ENCODE assay signal across 12 mouse cellular contexts in genomic region chr11:69635471-69635870, GRCm38 (mm10). TPM values are rescaled to one million over a fixed set of nuclear protein-coding genes. Genes with fewer than 3 reads are reported as not detected.
DNase-seq lines count a peak whose midpoint lies in the region; ATAC-seq lines count a peak whose summit lies in the region.
"Had no signal": no experiment of that assay in that cellular context is flagged by ENCODE, and none has a peak within 500 bp of the region (broad histone marks: within the 10 kb centered on the region; RNA-seq: fewer than 3 reads in every experiment).

No protein-coding gene starts in this region.

- no peak overlapping the region for H3K27ac ChIP-seq in limb, embryonic 12.5 days
- H3K27ac ChIP-seq in limb, embryonic 10.5 days = no peak overlapping the region
- no peak overlapping the region for H3K27ac ChIP-seq in embryonic facial prominence, embryonic 10.5 days (replicated peaks)
- H3K27ac ChIP-seq in forebrain, embryonic 13.5 days = no peak overlapping the region
- no peak overlapping the region for H3K27ac ChIP-seq in liver, embryonic 15.5 days (replicated peaks)

- H3K4me2 ChIP-seq in limb, embryonic 12.5 days = peak overlapping the region; percentile 83
- H3K4me2 ChIP-seq in forebrain, embryonic 13.5 days = peak overlapping the region; percentile 71
- H3K4me2 ChIP-seq in liver, embryonic 15.5 days = peak overlapping the region; percentile 76; the same call in 1 of the 2 replicates

- H3K9ac ChIP-seq in limb, embryonic 12.5 days (replicated peaks) = no peak overlapping the region
- 0 out of 2 replicates have a peak overlapping the region, but pooled peaks have one; percentile 98 for H3K9ac ChIP-seq in forebrain, embryonic 13.5 days
- H3K9ac ChIP-seq in liver, embryonic 15.5 days = no peak overlapping the region

- H3K27me3 ChIP-seq in limb, embryonic 12.5 days = no peaks in the 10 kb centered on the region
- no peaks in the 10 kb centered on the region for H3K27me3 ChIP-seq in limb, embryonic 10.5 days (ENCODE audit: low read depth, poor library complexity, severe bottlenecking)
- H3K27me3 ChIP-seq in embryonic facial prominence, embryonic 10.5 days (replicated peaks; ENCODE audit: low read depth, poor library complexity, severe bottlenecking) = no peaks in the 10 kb centered on the region
- H3K27me3 ChIP-seq in forebrain, embryonic 13.5 days = no peaks in the 10 kb centered on the region
- H3K27me3 ChIP-seq in liver, embryonic 15.5 days = no peaks in the 10 kb centered on the region

- H3K4me3 ChIP-seq in limb, embryonic 12.5 days (replicated peaks) = no peak overlapping the region
- H3K4me3 ChIP-seq in limb, embryonic 10.5 days = no peak overlapping the region
- peak overlapping the region; percentile 21; the same call in 1 of the 2 replicates for H3K4me3 ChIP-seq in embryonic facial prominence, embryonic 10.5 days
- peak overlapping the region; percentile 79; the same call in 1 of the 2 replicates for H3K4me3 ChIP-seq in forebrain, embryonic 13.5 days
- H3K4me3 ChIP-seq in liver, embryonic 15.5 days (replicated peaks) = 0 out of 2 replicates have a peak overlapping the region, but pooled peaks have one; percentile 1

- H3K9me3 ChIP-seq in limb, embryonic 12.5 days = no peaks in the 10 kb centered on the region
- H3K9me3 ChIP-seq in limb, embryonic 10.5 days (replicated peaks) = no peaks in the 10 kb centered on the region
- no peaks in the 10 kb centered on the region for H3K9me3 ChIP-seq in embryonic facial prominence, embryonic 10.5 days
- no peaks in the 10 kb centered on the region for H3K9me3 ChIP-seq in forebrain, embryonic 13.5 days (replicated peaks)
- H3K9me3 ChIP-seq in liver, embryonic 15.5 days (replicated peaks) = no peaks in the 10 kb centered on the region

- H3K4me1 ChIP-seq in limb, embryonic 12.5 days (replicated peaks) = peaks cover 22% of the 10 kb centered on the region
- peaks cover 27% of the 10 kb centered on the region for H3K4me1 ChIP-seq in limb, embryonic 10.5 days
- H3K4me1 ChIP-seq in embryonic facial prominence, embryonic 10.5 days = peaks cover 28% of the 10 kb centered on the region
- peaks cover 33% of the 10 kb centered on the region for H3K4me1 ChIP-seq in forebrain, embryonic 13.5 days
- peaks cover 39% of the 10 kb centered on the region for H3K4me1 ChIP-seq in liver, embryonic 15.5 days (replicated peaks)

- no peak for DNase-seq in limb, embryonic 10.5 days (ENCODE audit: low spot score)
- no peak for DNase-seq in embryonic facial prominence, embryonic 10.5 days (ENCODE audit: low spot score)
- no peak for DNase-seq in right cerebral cortex, postnatal 25 days
- no peak for DNase-seq in layer of hippocampus, postnatal 36 days
- DNase-seq: layer of hippocampus, adult 9-11 months; lung, adult 18-20 months had no signal

- WGBS in limb, embryonic 12.5 days = 87% methylated on average over 3 of the region's 3 CpGs
- 98% methylated on average over 3 of the region's 3 CpGs for WGBS in limb, embryonic 10.5 days
- WGBS in embryonic facial prominence, embryonic 10.5 days = 94% methylated on average over 3 of the region's 3 CpGs
- WGBS in forebrain, embryonic 13.5 days = 86% methylated on average over 3 of the region's 3 CpGs
- WGBS in liver, embryonic 15.5 days (ENCODE audit: insufficient replicate concordance) = 79% methylated on average over 3 of the region's 3 CpGs

- H3K36me3 ChIP-seq in limb, embryonic 12.5 days = peaks cover 41% of the 10 kb centered on the region
- peaks cover 55% of the 10 kb centered on the region for H3K36me3 ChIP-seq in limb, embryonic 10.5 days
- H3K36me3 ChIP-seq in embryonic facial prominence, embryonic 10.5 days (replicated peaks) = peaks cover 62% of the 10 kb centered on the region
- peaks cover 26% of the 10 kb centered on the region for H3K36me3 ChIP-seq in forebrain, embryonic 13.5 days (ENCODE audit: poor library complexity, severe bottlenecking)
- H3K36me3 ChIP-seq in liver, embryonic 15.5 days (replicated peaks) = peaks cover 35% of the 10 kb centered on the region

- ATAC-seq in limb, embryonic 12.5 days (ENCODE audit: insufficient number of reproducible peaks, insufficient read depth, low FRiP score, low TSS enrichment, low read depth) = no peak
- no peak for ATAC-seq in forebrain, embryonic 13.5 days
- ATAC-seq in liver, embryonic 15.5 days (ENCODE audit: insufficient read depth) = no peak

RNA-seq across cellular contexts. Expression of gene Fxr2, which starts 2.7 kb away (rescaled TPM):
- polyA plus RNA-seq in limb, embryonic 12.5 days (2016; fragmentation: Nextera tagmentation; extraction: Ambion mirVana) = 56.0 and 63.9 TPM in 2 replicates
- polyA plus RNA-seq in limb, embryonic 10.5 days (2016; fragmentation: Nextera tagmentation; extraction: Ambion mirVana) = 45.4 and 48.1 TPM in 2 replicates
- polyA plus RNA-seq in embryonic facial prominence, embryonic 10.5 days (2016; fragmentation: Nextera tagmentation; extraction: Ambion mirVana) = 45.2 and 45.5 TPM in 2 replicates
- polyA plus RNA-seq in forebrain, embryonic 13.5 days (2015; fragmentation: Nextera tagmentation; extraction: Ambion mirVana) = 38.7 and 42.2 TPM in 2 replicates
- polyA plus RNA-seq in liver, embryonic 15.5 days (2015; fragmentation: Nextera tagmentation; extraction: Ambion mirVana) = 7.3 and 9.7 TPM in 2 replicates
- 100 to 1,000 TPM; 147 to 153 TPM for total RNA-seq in layer of hippocampus, postnatal 36 days (2021)

RNA-seq across cellular contexts. Expression of gene Sat2, which starts 13.6 kb away (rescaled TPM):
- 24.3 and 25.8 TPM in 2 replicates for polyA plus RNA-seq in limb, embryonic 12.5 days (2016; fragmentation: Nextera tagmentation; extraction: Ambion mirVana)
- polyA plus RNA-seq in limb, embryonic 10.5 days (2016; fragmentation: Nextera tagmentation; extraction: Ambion mirVana) = 9.1 and 13.7 TPM in 2 replicates
- 16.0 TPM in 2 replicates for polyA plus RNA-seq in embryonic facial prominence, embryonic 10.5 days (2016; fragmentation: Nextera tagmentation; extraction: Ambion mirVana)
- polyA plus RNA-seq in forebrain, embryonic 13.5 days (2015; fragmentation: Nextera tagmentation; extraction: Ambion mirVana) = 20.6 and 22.7 TPM in 2 replicates
- polyA plus RNA-seq in liver, embryonic 15.5 days (2015; fragmentation: Nextera tagmentation; extraction: Ambion mirVana) = 10.2 and 11.1 TPM in 2 replicates
- total RNA-seq in layer of hippocampus, postnatal 36 days (2021) = 10 to 100 TPM; 11.7 to 13.7 TPM
- total RNA-seq: common myeloid progenitor, adult 5-6 weeks; granulocyte monocyte progenitor cell, adult 5-6 weeks had no signal

RNA-seq across cellular contexts. Expression of gene Shbg, which starts 17.8 kb away (rescaled TPM):
- polyA plus RNA-seq in limb, embryonic 12.5 days (2016; fragmentation: Nextera tagmentation; extraction: Ambion mirVana) = not detected in 2 replicates
- polyA plus RNA-seq in limb, embryonic 10.5 days (2016; fragmentation: Nextera tagmentation; extraction: Ambion mirVana) = not detected in 2 replicates
- not detected in 2 replicates for polyA plus RNA-seq in embryonic facial prominence, embryonic 10.5 days (2016; fragmentation: Nextera tagmentation; extraction: Ambion mirVana)
- polyA plus RNA-seq in forebrain, embryonic 13.5 days (2015; fragmentation: Nextera tagmentation; extraction: Ambion mirVana) = not detected in 2 replicates
- 26.6 and 27.2 TPM in 2 replicates for polyA plus RNA-seq in liver, embryonic 15.5 days (2015; fragmentation: Nextera tagmentation; extraction: Ambion mirVana)
- not detected for total RNA-seq in layer of hippocampus, postnatal 36 days (2021)
- total RNA-seq: common myeloid progenitor, adult 5-6 weeks; ES-E14; granulocyte monocyte progenitor cell, adult 5-6 weeks had no signal

RNA-seq across cellular contexts. Expression of gene Sox15, which starts 19.6 kb away (rescaled TPM):
- 0.68 TPM in 1 of 2 replicates, not detected in the other for polyA plus RNA-seq in limb, embryonic 12.5 days (2016; fragmentation: Nextera tagmentation; extraction: Ambion mirVana)
- polyA plus RNA-seq in limb, embryonic 10.5 days (2016; fragmentation: Nextera tagmentation; extraction: Ambion mirVana) = 0.16 TPM in 1 of 2 replicates, not detected in the other
- 0.17 TPM in 1 of 2 replicates, not detected in the other for polyA plus RNA-seq in embryonic facial prominence, embryonic 10.5 days (2016; fragmentation: Nextera tagmentation; extraction: Ambion mirVana)
- not detected in 2 replicates for polyA plus RNA-seq in forebrain, embryonic 13.5 days (2015; fragmentation: Nextera tagmentation; extraction: Ambion mirVana)
- polyA plus RNA-seq in liver, embryonic 15.5 days (2015; fragmentation: Nextera tagmentation; extraction: Ambion mirVana) = not detected in 2 replicates
- total RNA-seq in layer of hippocampus, postnatal 36 days (2021) = not detected
- total RNA-seq: common myeloid progenitor, adult 5-6 weeks; granulocyte monocyte progenitor cell, adult 5-6 weeks had no signal

RNA-seq across cellular contexts. Expression of gene Mpdu1, which starts 27.0 kb away (rescaled TPM):
- 62.6 and 64.3 TPM in 2 replicates for polyA plus RNA-seq in limb, embryonic 12.5 days (2016; fragmentation: Nextera tagmentation; extraction: Ambion mirVana)
- 66.8 and 74.2 TPM in 2 replicates for polyA plus RNA-seq in limb, embryonic 10.5 days (2016; fragmentation: Nextera tagmentation; extraction: Ambion mirVana)
- polyA plus RNA-seq in embryonic facial prominence, embryonic 10.5 days (2016; fragmentation: Nextera tagmentation; extraction: Ambion mirVana) = 64.9 and 67.2 TPM in 2 replicates
- polyA plus RNA-seq in forebrain, embryonic 13.5 days (2015; fragmentation: Nextera tagmentation; extraction: Ambion mirVana) = 89.4 and 95.2 TPM in 2 replicates
- polyA plus RNA-seq in liver, embryonic 15.5 days (2015; fragmentation: Nextera tagmentation; extraction: Ambion mirVana) = 34.1 and 35.2 TPM in 2 replicates
- total RNA-seq in layer of hippocampus, postnatal 36 days (2021) = 10 to 100 TPM; 55.0 to 58.8 TPM

Comparison
In these comparisons a context has a peak if more than half of its experiments do, and no peak if none do; other contexts are left out.
1. H3K4me3 ChIP-seq: peak in embryonic facial prominence, embryonic 10.5 days (single experiment), forebrain, embryonic 13.5 days (single experiment) and liver, embryonic 15.5 days (single experiment); none in limb, embryonic 12.5 days (single experiment) and limb, embryonic 10.5 days (single experiment).
2. RNA of gene Shbg, which starts 17.8 kb away (polyA plus RNA-seq): 26.6 to 27.2 TPM in liver, embryonic 15.5 days; not detected in embryonic facial prominence, embryonic 10.5 days, not detected in limb, embryonic 12.5 days, not detected in limb, embryonic 10.5 days and not detected in forebrain, embryonic 13.5 days; every median in the first group is over 10 times any median in the second.
3. Peak in every context shown above with its lines, with median percentiles within 50 percentile points of each other: H3K4me2 ChIP-seq.